Mouse (Mus musculus): ENCODE measurements around the gene G6pc2. TPM values are rescaled to one million over a fixed set of nuclear protein-coding genes. Genes with fewer than 3 reads are reported as not detected.

Gene G6pc2
- total RNA-seq, 2 experiments from 2014 or later: not detected

DNA sequence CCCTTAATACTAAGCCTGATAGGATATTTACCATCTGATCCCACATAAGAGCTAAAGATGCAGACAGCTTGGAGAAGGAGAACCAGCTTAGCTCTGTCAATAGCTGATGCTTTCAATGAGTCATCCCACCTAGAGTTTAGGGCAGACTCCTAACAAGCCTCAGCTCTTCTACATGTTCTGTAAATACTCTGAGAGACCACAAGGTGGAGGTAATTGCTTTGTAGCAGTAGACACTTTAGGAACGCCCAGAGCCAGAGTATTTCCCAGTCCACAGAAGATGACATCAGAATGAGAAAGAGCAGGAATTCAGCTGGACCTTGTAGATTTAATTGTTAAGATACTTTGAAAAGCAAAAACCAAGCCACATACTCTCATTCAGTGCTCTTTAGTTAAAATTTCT, 65.0 kb downstream of the G6pc2 start:
- DNase-seq (ENCODE audit: low spot score in 2 of 2): peak; percentile 10 to 15
- peak; percentile 76 for TF ChIP-seq CTCF (conservative IDR thresholded peaks at IDR 0.05)
- Histone ChIP-seq H3K4me3 (no peak overlapping the region), H3K27ac (no peak overlapping the region)

Other genes with a start within 250 kb of the G6pc2 start
- gene Nostrin, start 75.3 kb upstream of the G6pc2 start, total RNA-seq (2021): 1 to 10 TPM; 4.2 to 4.8 TPM
- gene Spc25, start 4.9 kb upstream of the G6pc2 start, total RNA-seq (2021): 1 to 10 TPM in 1 of 2 experiments, under 1 TPM in 1; 0.71 to 1.2 TPM
- not detected for gene Abcb11, start 131.5 kb downstream of the G6pc2 start, total RNA-seq (2021)
- gene Dhrs9, start 169.4 kb downstream of the G6pc2 start, total RNA-seq (2021): not detected